Mouse (Mus musculus) forebrain, embryonic 12.5 days (tissue): ENCODE data around the gene Cdk9. TPM values are rescaled to one million over a fixed set of nuclear protein-coding genes. Genes with fewer than 3 reads are reported as not detected.
A peak's percentile ranks its signal among the peaks of the same experiment; 100 is the strongest.

Experiments
- ATAC-seq: fragments of 200-750 bp; cut with Nextera tagmentation; 2 replicates; pipeline ENCODE4 v1.8.0; 2017; ENCODE audit warnings: moderate TSS enrichment; ENCODE audit not compliant: low FRiP score
- H3K27ac ChIP-seq: fragments of 300-500 bp; sonication (generic); 2 replicates; pipeline ENCODE4 v1.5.1; 2016; ENCODE audit warnings: mild to moderate bottlenecking
- H3K27me3 ChIP-seq: fragments of 300-500 bp; sonication (generic); 2 replicates; pipeline ENCODE4 v1.6.1; 2016; ENCODE audit warnings: mild to moderate bottlenecking
- H3K36me3 ChIP-seq: fragments of 300-500 bp; sonication (generic); replicated peaks from 2 replicates; pipeline ENCODE4 v1.6.1; 2016; ENCODE audit warnings: mild to moderate bottlenecking
- H3K4me1 ChIP-seq: fragments of 300-500 bp; sonication (generic); 2 replicates; pipeline ENCODE4 v1.6.1; 2016
- H3K4me2 ChIP-seq: fragments of 300-500 bp; sonication (generic); 2 replicates; pipeline ENCODE4 v1.6.1; 2016; ENCODE audit warnings: mild to moderate bottlenecking, moderate library complexity
- H3K4me3 ChIP-seq: fragments of 300-500 bp; sonication (generic); replicated peaks from 2 replicates; pipeline ENCODE4 v1.5.1; 2016; ENCODE audit warnings: mild to moderate bottlenecking
- H3K9ac ChIP-seq: fragments of 300-500 bp; sonication (generic); 2 replicates; pipeline ENCODE4 v1.6.1; 2016; ENCODE audit warnings: mild to moderate bottlenecking
- H3K9me3 ChIP-seq: fragments of 300-500 bp; sonication (generic); 2 replicates; pipeline ENCODE4 v1.6.1; 2016
- WGBS: fragments of 180-500 bp; shearing (Covaris S2); methylation state at CpG from one replicate; pipeline ENCODE4 v1.1.7; 2016; 5-methylcytosine and 5-hydroxymethylcytosine counted together
- polyA plus RNA-seq: library from polyadenylated mRNA; unstranded; fragments of >200 nt; fragmentation: Nextera tagmentation; extraction: Ambion mirVana; gene quantifications from 2 replicates; pipeline ENCODE4 v1.2.1, GENCODE M21; 2016

Cdk9 gene
- polyA plus RNA-seq, 1 experiment from 2014 or later: 110 TPM

DNA sequence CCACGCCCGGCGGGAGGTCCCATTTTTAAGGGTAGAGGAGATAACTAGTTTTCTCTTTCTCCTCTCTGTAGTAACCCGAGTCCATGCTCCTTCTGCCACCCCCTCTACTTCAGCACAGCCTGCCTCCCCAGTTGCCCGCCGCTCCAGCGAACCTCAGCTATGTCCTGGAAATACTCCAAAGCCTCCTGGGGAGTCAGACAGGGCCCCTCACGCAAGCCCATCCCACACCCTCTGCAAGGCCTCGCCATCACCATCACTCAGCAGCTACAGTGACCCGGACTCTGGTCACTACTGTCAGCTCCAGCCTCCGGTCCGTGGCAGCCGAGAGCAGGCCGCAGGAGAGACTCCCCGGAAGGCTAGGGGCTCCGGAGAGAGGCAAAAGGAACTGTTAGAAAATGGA lies 36.2 kb upstream of the Cdk9 start:
- peaks cover 60% of the 10 kb centered on the region for H3K36me3 ChIP-seq

GRCm38 (mm10) chr2:32744272-32744982 lies 31.6 kb upstream of the Cdk9 start:
- WGBS: 80% methylated on average over 15 of the region's 15 CpGs
- peaks cover 33% of the 10 kb centered on the region for H3K36me3 ChIP-seq
- H3K4me3 ChIP-seq: no peak overlapping the region
- ATAC-seq: no peak
- peaks cover 12% of the 10 kb centered on the region; the same call in 1 of the 2 replicates for H3K27me3 ChIP-seq
- no peak overlapping the region for H3K4me2 ChIP-seq
- no peak overlapping the region for H3K27ac ChIP-seq
- peaks cover 36% of the 10 kb centered on the region for H3K4me1 ChIP-seq
- H3K9me3 ChIP-seq: no peaks in the 10 kb centered on the region
- no peak overlapping the region for H3K9ac ChIP-seq

More for the DNA sequence above, 36.2 kb upstream of the Cdk9 start:
- no peak overlapping the region for H3K27ac ChIP-seq
- H3K27me3 ChIP-seq: no peaks in the 10 kb centered on the region
- H3K9ac ChIP-seq: no peak overlapping the region
- no peak for ATAC-seq
- no peaks in the 10 kb centered on the region for H3K9me3 ChIP-seq
- 89% methylated on average over 16 of the region's 16 CpGs for WGBS
- peaks cover 26% of the 10 kb centered on the region for H3K4me1 ChIP-seq
- H3K4me3 ChIP-seq: no peak overlapping the region
- H3K4me2 ChIP-seq: no peak overlapping the region

GRCm38 (mm10) chr2:32742173-32742531 lies 29.3 kb upstream of the Cdk9 start:
- peak overlapping the region; percentile 88 for H3K27ac ChIP-seq
- no peaks in the 10 kb centered on the region for H3K9me3 ChIP-seq
- peak overlapping the region; percentile 96 for H3K4me2 ChIP-seq
- peaks cover 25% of the 10 kb centered on the region for H3K36me3 ChIP-seq
- peak overlapping the region; percentile 68 for H3K4me3 ChIP-seq
- peaks cover 12% of the 10 kb centered on the region; the same call in 1 of the 2 replicates for H3K27me3 ChIP-seq
- peaks cover 36% of the 10 kb centered on the region for H3K4me1 ChIP-seq
- peak; percentile 93 for ATAC-seq
- WGBS: 2% methylated on average over 18 of the region's 18 CpGs
- H3K9ac ChIP-seq: peak overlapping the region; percentile 77

GRCm38 (mm10) chr2:32741273-32742172 lies 28.6 kb upstream of the Cdk9 start:
- under 1% methylated on average over 53 of the region's 58 CpGs for WGBS
- H3K4me2 ChIP-seq: peak overlapping the region; percentile 96
- H3K9me3 ChIP-seq: no peaks in the 10 kb centered on the region
- peaks cover 19% of the 10 kb centered on the region for H3K36me3 ChIP-seq
- peak overlapping the region; percentile 77 for H3K9ac ChIP-seq
- H3K4me1 ChIP-seq: peaks cover 36% of the 10 kb centered on the region
- peak overlapping the region; percentile 68 for H3K4me3 ChIP-seq
- H3K27ac ChIP-seq: peak overlapping the region; percentile 88
- H3K27me3 ChIP-seq: peaks cover 16% of the 10 kb centered on the region; the same call in 1 of the 2 replicates
- ATAC-seq: peak; percentile 66

GRCm38 (mm10) chr2:32740916-32741272 lies 28.0 kb upstream of the Cdk9 start, which contains the start of gene 6330409D20Rik:
TSS of gene 6330409D20Rik (minus strand) at chr2:32741016.
- H3K27me3 ChIP-seq: peaks cover 20% of the 10 kb centered on the region; the same call in 1 of the 2 replicates
- peak within 1 kb of the TSS; percentile 77 for H3K9ac ChIP-seq
- H3K4me3 ChIP-seq: peak within 1 kb of the TSS; percentile 68
- 5% methylated on average over 11 of the region's 11 CpGs for WGBS
- peak within 1 kb of the TSS; percentile 96 for H3K4me2 ChIP-seq
- peaks cover 36% of the 10 kb centered on the region for H3K4me1 ChIP-seq
- H3K36me3 ChIP-seq: peaks cover 13% of the 10 kb centered on the region
- 0 out of 2 replicates have a peak, but pooled peaks have one; percentile 0 for ATAC-seq
- no peaks in the 10 kb centered on the region for H3K9me3 ChIP-seq
- peak within 1 kb of the TSS; percentile 88 for H3K27ac ChIP-seq

GRCm38 (mm10) chr2:32739311-32739710 lies 26.4 kb upstream of the Cdk9 start:
- H3K9ac ChIP-seq: no peak overlapping the region
- no peaks in the 10 kb centered on the region for H3K36me3 ChIP-seq
- H3K9me3 ChIP-seq: no peaks in the 10 kb centered on the region
- H3K4me2 ChIP-seq: no peak overlapping the region
- no peak overlapping the region for H3K27ac ChIP-seq
- WGBS: 80% methylated on average over 4 of the region's 4 CpGs
- ATAC-seq: no peak
- H3K4me3 ChIP-seq: no peak overlapping the region
- peaks cover 39% of the 10 kb centered on the region for H3K4me1 ChIP-seq
- H3K27me3 ChIP-seq: peaks cover 20% of the 10 kb centered on the region; the same call in 1 of the 2 replicates

DNA sequence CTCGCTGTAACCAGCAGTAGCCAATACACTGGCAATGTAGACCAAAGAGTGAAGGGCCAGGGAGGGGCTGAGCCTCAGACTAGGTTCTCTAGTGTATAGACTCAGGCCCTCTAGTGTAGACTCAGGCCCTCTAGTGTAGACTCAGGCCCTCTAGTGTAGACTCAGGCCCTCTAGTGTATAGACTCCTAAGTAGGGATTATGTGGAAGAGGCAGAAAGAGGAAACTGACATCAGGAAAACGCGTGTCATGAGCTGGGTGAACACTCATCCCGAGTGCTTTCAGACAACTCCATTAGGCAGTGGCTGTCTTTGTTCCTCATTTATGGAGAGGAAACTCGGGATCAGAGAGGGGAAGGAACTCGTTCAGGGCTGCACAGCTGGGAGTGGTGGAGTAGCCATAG lies 24.1 kb upstream of the Cdk9 start:
- no peak overlapping the region for H3K9ac ChIP-seq
- 49% methylated on average over 6 of the region's 6 CpGs for WGBS
- H3K4me2 ChIP-seq: no peak overlapping the region
- no peak for ATAC-seq
- no peaks in the 10 kb centered on the region for H3K9me3 ChIP-seq
- no peaks in the 10 kb centered on the region for H3K36me3 ChIP-seq
- H3K4me1 ChIP-seq: peaks cover 21% of the 10 kb centered on the region
- H3K27me3 ChIP-seq: peaks cover 21% of the 10 kb centered on the region
- no peak overlapping the region for H3K4me3 ChIP-seq
- no peak overlapping the region for H3K27ac ChIP-seq

DNA sequence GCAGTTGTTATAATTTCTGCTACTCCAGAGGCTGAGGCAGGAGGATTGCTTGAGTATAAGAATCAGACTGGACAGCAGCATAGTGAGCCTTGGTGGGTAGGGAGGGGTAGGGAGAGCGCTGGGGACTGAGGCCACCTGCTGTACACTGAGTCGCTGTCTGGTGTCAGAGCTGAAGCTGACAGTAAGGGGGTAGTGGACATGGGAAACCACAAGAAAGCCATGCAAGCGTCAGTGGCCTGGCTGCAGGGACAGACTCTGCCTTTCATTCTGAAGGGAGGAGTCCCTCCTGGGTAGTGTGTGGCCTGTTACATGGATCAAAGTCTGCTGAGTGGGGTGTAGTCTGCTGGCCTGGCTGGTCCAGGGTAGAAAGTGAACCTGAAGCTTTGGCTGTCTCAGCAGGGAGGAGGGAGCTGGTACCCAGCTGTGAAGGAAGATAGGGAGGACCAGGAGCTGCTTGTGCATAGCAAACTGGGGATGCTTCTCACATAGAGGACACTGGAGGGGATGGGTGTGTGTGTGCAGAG lies 23.5 kb upstream of the Cdk9 start:
- Histone ChIP-seq H3K27ac (no peak overlapping the region), H3K4me3 (no peak overlapping the region), H3K4me2 (no peak overlapping the region), H3K36me3 (no peaks in the 10 kb centered on the region), H3K9ac (no peak overlapping the region), H3K9me3 (no peaks in the 10 kb centered on the region), H3K27me3 (peaks cover 25% of the 10 kb centered on the region), H3K4me1 (peaks cover 15% of the 10 kb centered on the region)
- 62% methylated on average over 3 of the region's 3 CpGs for WGBS
- ATAC-seq: no peak

DNA sequence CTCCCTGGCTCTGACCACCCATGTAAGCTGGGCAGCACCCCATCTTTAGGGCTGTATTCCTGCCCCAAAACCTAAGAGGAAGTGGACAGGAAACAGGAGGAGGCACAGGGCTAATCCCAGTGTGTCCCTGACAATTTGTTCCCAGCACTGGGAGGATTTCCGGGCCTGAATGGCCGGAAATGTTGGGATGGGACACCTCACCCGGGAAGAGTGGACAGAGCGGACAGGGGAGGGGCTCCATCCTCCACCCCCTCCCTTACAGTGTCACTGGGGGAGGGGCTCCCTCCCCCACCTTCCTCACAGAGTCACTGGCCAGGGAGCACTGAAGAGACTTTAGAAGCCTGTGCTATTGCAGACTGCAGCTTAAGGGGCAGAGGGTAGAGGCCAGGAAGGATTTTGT lies 22.1 kb upstream of the Cdk9 start:
- H3K4me1 ChIP-seq: 0 out of 2 replicates have a peak, but pooled peaks cover 5% of the 10 kb centered on the region
- ATAC-seq: no peak
- no peak overlapping the region for H3K9ac ChIP-seq
- H3K9me3 ChIP-seq: no peaks in the 10 kb centered on the region
- H3K36me3 ChIP-seq: no peaks in the 10 kb centered on the region
- H3K27me3 ChIP-seq: peaks cover 18% of the 10 kb centered on the region
- no peak overlapping the region for H3K4me3 ChIP-seq
- 63% methylated on average over 4 of the region's 4 CpGs for WGBS
- no peak overlapping the region for H3K27ac ChIP-seq
- no peak overlapping the region for H3K4me2 ChIP-seq

DNA sequence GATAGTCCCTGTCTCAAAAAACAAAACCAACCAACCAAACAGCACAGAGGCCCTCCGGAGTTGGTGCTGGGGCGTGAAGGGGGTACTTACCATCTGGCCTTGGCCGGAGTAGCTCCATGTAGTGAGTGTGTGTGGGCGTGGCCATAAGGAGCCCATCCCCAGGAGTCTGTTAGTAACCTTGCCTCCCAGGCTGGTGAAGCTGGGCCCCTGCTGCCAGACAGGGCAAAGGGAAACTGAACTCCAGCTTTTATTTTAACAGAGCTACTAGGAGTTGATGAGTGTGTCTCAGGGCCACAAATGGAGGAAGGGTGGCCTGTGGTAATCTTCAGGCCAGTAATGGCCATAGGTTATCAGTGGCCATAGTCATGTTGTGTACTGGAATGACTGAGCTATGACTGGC lies 21.6 kb upstream of the Cdk9 start:
- no peaks in the 10 kb centered on the region for H3K36me3 ChIP-seq
- no peak for ATAC-seq
- H3K9ac ChIP-seq: no peak overlapping the region; the same call in 1 of the 2 replicates
- H3K27ac ChIP-seq: peak overlapping the region; percentile 14; the same call in 1 of the 2 replicates
- 0 out of 2 replicates have a peak, but pooled peaks cover 5% of the 10 kb centered on the region for H3K4me1 ChIP-seq
- peaks cover 13% of the 10 kb centered on the region for H3K27me3 ChIP-seq
- H3K4me3 ChIP-seq: no peak overlapping the region
- H3K4me2 ChIP-seq: no peak overlapping the region
- no peaks in the 10 kb centered on the region for H3K9me3 ChIP-seq
- 37% methylated on average over 4 of the region's 4 CpGs for WGBS

GRCm38 (mm10) chr2:32732695-32733094 lies 19.8 kb upstream of the Cdk9 start:
- H3K27ac ChIP-seq: no peak overlapping the region
- H3K4me1 ChIP-seq: peaks cover 5% of the 10 kb centered on the region
- no peak for ATAC-seq
- no peaks in the 10 kb centered on the region for H3K9me3 ChIP-seq
- no peak overlapping the region for H3K4me2 ChIP-seq
- WGBS: 75% methylated on average over 6 of the region's 6 CpGs
- H3K27me3 ChIP-seq: peaks cover 18% of the 10 kb centered on the region
- H3K9ac ChIP-seq: no peak overlapping the region
- H3K36me3 ChIP-seq: no peaks in the 10 kb centered on the region
- H3K4me3 ChIP-seq: no peak overlapping the region

GRCm38 (mm10) chr2:32731911-32732310 lies 19.0 kb upstream of the Cdk9 start:
- no peak for ATAC-seq
- peaks cover 12% of the 10 kb centered on the region for H3K4me1 ChIP-seq
- H3K9ac ChIP-seq: no peak overlapping the region
- H3K27me3 ChIP-seq: peaks cover 16% of the 10 kb centered on the region
- H3K4me3 ChIP-seq: no peak overlapping the region
- H3K4me2 ChIP-seq: no peak overlapping the region
- no peak overlapping the region for H3K27ac ChIP-seq
- no peaks in the 10 kb centered on the region for H3K36me3 ChIP-seq
- no peaks in the 10 kb centered on the region for H3K9me3 ChIP-seq
- 80% methylated on average over 4 of the region's 4 CpGs for WGBS
